Mouse (Mus musculus): ENCODE data around the gene Ipo11. TPM values are rescaled to one million over a fixed set of nuclear protein-coding genes. Genes with fewer than 3 reads are reported as not detected.

Gene Ipo11
- total and polyA plus RNA-seq, 2 experiments: 8.8 to 20.3 TPM

DNA sequence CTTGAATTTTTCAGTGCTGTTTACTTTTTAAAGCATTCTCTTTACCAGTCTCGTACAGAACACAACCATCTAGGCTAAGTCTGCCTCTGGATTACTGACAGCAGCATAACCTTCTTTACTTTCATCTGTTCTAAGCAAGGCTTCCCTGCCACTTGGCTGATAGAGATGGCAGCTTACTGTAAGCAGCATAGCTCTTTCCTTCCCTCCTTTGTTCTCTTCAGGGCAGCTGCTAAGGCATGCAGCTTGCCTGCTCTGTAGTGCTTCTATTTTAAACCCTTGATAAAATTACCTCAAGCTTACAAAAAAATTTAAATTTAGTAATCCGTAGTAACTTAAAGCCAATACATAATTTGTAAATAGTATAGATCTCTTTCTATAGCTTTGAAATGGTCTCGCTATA is 18.1 kb upstream of the Ipo11 start:
- Histone ChIP-seq H3K27me3 (ENCODE audit: control insufficient read depth, insufficient read depth, low read length) (no peaks in the 10 kb centered on the region), H3K4me3 (ENCODE audit: insufficient read depth, low read depth, low read length) (no peak overlapping the region), H3K9ac (ENCODE audit: low read depth, low read length) (no peak overlapping the region), H3K79me2 (ENCODE audit: control insufficient read depth, insufficient read depth, low read length) (no peaks in the 10 kb centered on the region), H3K4me1 (ENCODE audit: control insufficient read depth, insufficient read depth, low read length) (no peaks in the 10 kb centered on the region; the same call in 1 of the 2 replicates), H3K36me3 (ENCODE audit: control insufficient read depth, insufficient read depth, low read length) (peaks cover 38% of the 10 kb centered on the region), H3K27ac (replicated peaks; ENCODE audit: insufficient read depth, low read depth, low read length) (no peak overlapping the region)
- no peak for TF ChIP-seq CTCF (IDR thresholded peaks at IDR 0.05; ENCODE audit: low read depth, low read length)
- no peak for TF ChIP-seq POLR2A (IDR thresholded peaks at IDR 0.05; ENCODE audit: extremely low read depth, insufficient read depth, low read length)
- WGBS: 92% methylated on average over 3 of the region's 3 CpGs
- no peak for DNase-seq (ENCODE audit: extremely low read depth, low read depth, low spot score)

DNA sequence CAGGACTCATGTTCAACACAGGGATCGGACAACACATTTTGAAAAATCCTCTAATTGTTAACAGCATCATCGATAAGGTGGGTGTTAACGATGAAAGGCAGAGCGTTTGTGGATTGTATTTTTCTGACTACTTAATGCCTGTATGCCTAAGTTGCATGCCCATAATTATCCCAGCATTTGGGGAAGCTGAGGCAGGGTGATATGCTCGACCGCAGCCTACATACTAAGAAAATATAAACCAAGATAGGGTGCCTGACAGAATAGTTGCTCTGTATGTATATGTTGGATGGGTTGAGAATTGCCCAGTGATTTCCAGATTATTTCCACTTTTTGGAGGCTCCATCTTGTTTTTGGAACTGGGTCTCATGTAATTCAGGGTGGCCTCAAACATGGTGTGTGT is 10.8 kb upstream of the Ipo11 start:
- Histone ChIP-seq H3K27me3 (ENCODE audit: control insufficient read depth, insufficient read depth, low read length) (no peaks in the 10 kb centered on the region), H3K9ac (ENCODE audit: low read depth, low read length) (peak overlapping the region; percentile 70; the same call in 1 of the 2 replicates), H3K36me3 (ENCODE audit: control insufficient read depth, insufficient read depth, low read length) (peaks cover 23% of the 10 kb centered on the region), H3K79me2 (ENCODE audit: control insufficient read depth, insufficient read depth, low read length) (peaks cover 5% of the 10 kb centered on the region; the same call in 1 of the 2 replicates), H3K27ac (replicated peaks; ENCODE audit: insufficient read depth, low read depth, low read length) (no peak overlapping the region), H3K4me3 (ENCODE audit: insufficient read depth, low read depth, low read length) (peak overlapping the region; percentile 72), H3K4me1 (ENCODE audit: control insufficient read depth, insufficient read depth, low read length) (peaks cover 6% of the 10 kb centered on the region; the same call in 1 of the 2 replicates)
- no peak for TF ChIP-seq CTCF (IDR thresholded peaks at IDR 0.05; ENCODE audit: low read depth, low read length)
- no peak for TF ChIP-seq POLR2A (IDR thresholded peaks at IDR 0.05; ENCODE audit: extremely low read depth, insufficient read depth, low read length)
- DNase-seq (ENCODE audit: extremely low read depth, low read depth, low spot score): no peak
- 7% methylated on average over 6 of the region's 6 CpGs for WGBS

DNA sequence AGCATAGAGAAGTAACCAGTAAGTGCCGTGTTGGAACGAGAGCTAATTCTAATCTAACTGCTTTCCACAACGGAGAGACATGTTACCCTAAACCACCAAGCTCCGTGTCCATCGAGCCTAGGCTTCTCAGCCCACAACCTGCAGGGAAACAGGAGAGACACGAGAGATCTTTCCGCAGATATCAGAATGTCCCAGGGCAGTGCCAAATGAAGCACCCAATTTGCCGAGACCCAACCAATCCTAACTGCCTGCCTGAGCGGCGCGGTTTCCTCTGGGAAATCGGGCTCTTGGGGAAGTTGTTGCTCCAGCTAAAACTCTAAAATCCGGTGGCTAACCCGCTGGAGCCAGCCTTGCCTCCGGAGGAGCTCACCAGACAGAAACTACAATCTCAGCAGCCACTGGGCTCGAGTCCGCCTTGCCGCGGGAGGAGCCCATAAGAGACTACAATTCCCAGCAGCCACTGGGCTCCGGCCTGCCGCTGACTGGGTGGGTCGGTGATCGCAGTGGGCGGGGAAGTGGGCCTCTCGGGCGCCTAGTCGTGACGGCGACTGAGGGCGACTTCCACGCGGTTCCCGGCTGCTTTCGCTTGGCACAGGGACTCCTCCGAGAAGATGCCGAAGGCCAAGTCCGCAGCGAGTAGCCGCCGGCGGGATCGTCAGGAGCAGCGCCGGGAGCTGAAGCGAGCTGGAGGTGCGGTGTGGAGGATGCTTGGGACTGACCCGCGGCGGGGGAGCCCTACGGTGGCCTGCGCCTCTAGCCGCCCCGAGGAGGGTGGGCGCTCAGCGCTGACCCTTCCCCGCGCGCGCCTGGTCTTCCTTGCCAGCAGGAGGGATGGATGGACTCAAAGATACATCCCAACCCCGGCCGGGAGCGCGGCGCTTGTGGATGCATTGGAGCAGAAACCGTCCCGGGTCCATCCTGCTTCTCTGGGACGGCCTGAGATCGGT is 10.1 kb upstream of the Ipo11 start, which contains the start of gene Dimt1:
Gene Dimt1 (plus strand): TSS at position 534 of the 947 bp plus-strand sequence.
- H3K4me1 ChIP-seq (ENCODE audit: control insufficient read depth, insufficient read depth, low read length): peaks cover 6% of the 10 kb centered on the region; the same call in 1 of the 2 replicates
- WGBS: under 1% methylated on average over 68 of the region's 68 CpGs
- H3K4me3 ChIP-seq (ENCODE audit: insufficient read depth, low read depth, low read length): peak within 1 kb of the TSS; percentile 72
- peak within 1 kb of the TSS; percentile 70 for H3K9ac ChIP-seq (ENCODE audit: low read depth, low read length)
- H3K36me3 ChIP-seq (ENCODE audit: control insufficient read depth, insufficient read depth, low read length): peaks cover 16% of the 10 kb centered on the region
- DNase-seq (ENCODE audit: extremely low read depth, low read depth, low spot score): peak; percentile 87
- H3K27me3 ChIP-seq (ENCODE audit: control insufficient read depth, insufficient read depth, low read length): no peaks in the 10 kb centered on the region
- H3K79me2 ChIP-seq (ENCODE audit: control insufficient read depth, insufficient read depth, low read length): peaks cover 5% of the 10 kb centered on the region; the same call in 1 of the 2 replicates
- TF ChIP-seq CTCF (IDR thresholded peaks at IDR 0.05; ENCODE audit: low read depth, low read length) (no peak), POLR2A (IDR thresholded peaks at IDR 0.05; ENCODE audit: extremely low read depth, insufficient read depth, low read length) (0 out of 2 replicates have a peak, but pooled peaks have one; percentile 37)
- H3K27ac ChIP-seq (replicated peaks; ENCODE audit: insufficient read depth, low read depth, low read length): peak within 1 kb of the TSS; percentile 75

DNA sequence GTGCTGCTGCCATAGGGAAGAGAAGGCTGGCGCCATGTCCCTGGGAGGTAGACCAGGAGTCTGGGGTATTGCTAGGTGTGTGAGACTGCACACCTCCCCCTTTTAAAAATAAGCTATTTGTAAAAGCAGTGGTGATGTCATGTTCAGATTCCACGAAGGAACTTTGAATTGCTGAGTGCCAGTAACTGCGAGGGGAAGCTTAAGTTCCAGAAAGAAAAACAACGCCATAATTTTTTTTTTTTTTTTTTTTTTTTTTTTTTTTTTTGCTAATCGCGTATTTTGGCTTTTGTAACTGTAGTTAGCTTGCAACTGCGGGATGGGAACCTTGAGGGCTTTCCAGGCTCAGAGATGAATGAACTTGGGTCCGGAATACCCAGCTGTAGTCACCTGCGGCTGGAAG is 8.8 kb upstream of the Ipo11 start:
- H3K4me1 ChIP-seq (ENCODE audit: control insufficient read depth, insufficient read depth, low read length): peaks cover 6% of the 10 kb centered on the region; the same call in 1 of the 2 replicates
- H3K36me3 ChIP-seq (ENCODE audit: control insufficient read depth, insufficient read depth, low read length): peaks cover 8% of the 10 kb centered on the region
- no peaks in the 10 kb centered on the region for H3K27me3 ChIP-seq (ENCODE audit: control insufficient read depth, insufficient read depth, low read length)
- peaks cover 5% of the 10 kb centered on the region; the same call in 1 of the 2 replicates for H3K79me2 ChIP-seq (ENCODE audit: control insufficient read depth, insufficient read depth, low read length)
- H3K27ac ChIP-seq (replicated peaks; ENCODE audit: insufficient read depth, low read depth, low read length): no peak overlapping the region
- TF ChIP-seq POLR2A (IDR thresholded peaks at IDR 0.05; ENCODE audit: extremely low read depth, insufficient read depth, low read length): no peak
- TF ChIP-seq CTCF (IDR thresholded peaks at IDR 0.05; ENCODE audit: low read depth, low read length): no peak
- H3K9ac ChIP-seq (ENCODE audit: low read depth, low read length): no peak overlapping the region
- DNase-seq (ENCODE audit: extremely low read depth, low read depth, low spot score): no peak
- H3K4me3 ChIP-seq (ENCODE audit: insufficient read depth, low read depth, low read length): no peak overlapping the region
- 79% methylated on average over 9 of the region's 9 CpGs for WGBS

DNA sequence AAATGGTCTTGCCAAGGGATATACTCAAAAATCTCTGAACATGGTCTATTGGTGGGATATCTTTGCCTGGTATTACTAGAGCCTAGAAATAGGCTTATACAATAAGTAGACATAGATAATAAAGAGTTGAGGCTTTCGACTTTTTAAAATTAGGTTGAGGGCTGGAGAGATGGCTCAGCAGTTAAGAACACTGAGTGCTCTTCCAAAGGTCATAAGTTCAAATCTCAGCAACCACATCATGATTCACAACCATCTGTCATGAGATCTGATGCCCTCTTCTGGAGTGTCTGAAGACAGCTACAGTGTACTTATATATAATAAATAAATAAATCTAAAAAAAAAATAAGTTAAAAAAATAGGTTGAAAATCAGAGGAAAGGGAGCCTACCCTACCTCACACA is 6.0 kb upstream of the Ipo11 start:
- Histone ChIP-seq H3K27me3 (ENCODE audit: control insufficient read depth, insufficient read depth, low read length) (no peaks in the 10 kb centered on the region), H3K4me1 (ENCODE audit: control insufficient read depth, insufficient read depth, low read length) (peaks cover 2% of the 10 kb centered on the region; the same call in 1 of the 2 replicates), H3K4me3 (ENCODE audit: insufficient read depth, low read depth, low read length) (no peak overlapping the region), H3K79me2 (ENCODE audit: control insufficient read depth, insufficient read depth, low read length) (peaks cover 3% of the 10 kb centered on the region; the same call in 1 of the 2 replicates), H3K9ac (ENCODE audit: low read depth, low read length) (no peak overlapping the region), H3K36me3 (ENCODE audit: control insufficient read depth, insufficient read depth, low read length) (no peaks in the 10 kb centered on the region), H3K27ac (replicated peaks; ENCODE audit: insufficient read depth, low read depth, low read length) (no peak overlapping the region)
- WGBS: 73% methylated on average over 1 of the region's 1 CpGs
- DNase-seq (ENCODE audit: extremely low read depth, low read depth, low spot score): no peak
- TF ChIP-seq CTCF (IDR thresholded peaks at IDR 0.05; ENCODE audit: low read depth, low read length) (no peak), POLR2A (IDR thresholded peaks at IDR 0.05; ENCODE audit: extremely low read depth, insufficient read depth, low read length) (no peak)
